8 mouse cellular contexts compared by ENCODE assay signal in genomic region chr6:85131673-85132072, GRCm38 (mm10). TPM values are rescaled to one million over a fixed set of nuclear protein-coding genes. Genes with fewer than 3 reads are reported as not detected.
DNase-seq lines count a peak whose midpoint lies in the region; TF ChIP-seq lines count a peak whose summit lies in the region.
"Had no signal": no experiment of that assay in that cellular context is flagged by ENCODE, and none has a peak within 500 bp of the region (broad histone marks: within the 10 kb centered on the region; RNA-seq: fewer than 3 reads in every experiment).

No protein-coding gene starts in this region.

- 6% methylated on average over 4 of the region's 4 CpGs for WGBS in lung, adult 2 months

- DNase-seq in CD4-positive, CD25-positive, alpha-beta regulatory T cell, adult 2 months (ENCODE audit: low read depth, low spot score), result peak; percentile 81
- DNase-seq in Muller cell, postnatal 12 days (ENCODE audit: inconsistent ontology term), result peak; percentile 45
- DNase-seq in cerebellum, adult 9-11 months, result peak; percentile 56
- peak; percentile 69 to 72 for DNase-seq in frontal cortex, postnatal 25 days (ENCODE audit: low spot score in 2 of 2)
- peak; percentile 86 to 88 for DNase-seq in kidney, postnatal 4 days
- DNase-seq in lung, adult 2 months, result peak; percentile 66
- DNase-seq in right cerebral cortex, postnatal 14 days, result peak; percentile 84

- TF ChIP-seq CTCF in lung, adult 2 months (IDR thresholded peaks at IDR 0.05; ENCODE audit: insufficient read depth, low read length), result peak; percentile 68

- H3K4me1 ChIP-seq in lung, adult 2 months (ENCODE audit: control insufficient read depth, insufficient read depth, low read length), result peaks cover 2% of the 10 kb centered on the region

- TF ChIP-seq POLR2A in lung, adult 2 months (IDR thresholded peaks at IDR 0.05; ENCODE audit: borderline replicate concordance, extremely low read depth, low read depth, low read length), result no peak

- no peak overlapping the region for H3K4me3 ChIP-seq in lung, adult 2 months (replicated peaks; ENCODE audit: extremely low read depth, low read depth, low read length)
- H3K4me3 ChIP-seq: limb, embryonic 15.5 days had no signal

RNA-seq across cellular contexts. Expression of gene Spr, which starts 5.9 kb away (rescaled TPM):
- 33.2 and 33.6 TPM in 2 replicates for polyA plus RNA-seq in lung, adult 2 months (2012; rRNA removed)

RNA-seq across cellular contexts. Expression of gene Emx1, which starts 55.6 kb away (rescaled TPM):
- polyA plus RNA-seq in lung, adult 2 months (2012; rRNA removed), result not detected in 2 replicates
